Mouse (Mus musculus): ENCODE results near the gene Ppp1ca. TPM values are rescaled to one million over a fixed set of nuclear protein-coding genes. Genes with fewer than 3 reads are reported as not detected.
A peak's percentile ranks its signal among the peaks of the same experiment; 100 is the strongest.

Gene Ppp1ca
- total RNA-seq (2021): 100 to 1,000 TPM; 368 to 404 TPM
- long read RNA-seq, experiment 1, transcript Ppp1ca-201 (7 exons, 1,473 nt): major isoform, 688 of 715 reads
- long read RNA-seq, experiment 1, partial matches to known transcripts: 17 of 715 reads
- long read RNA-seq, experiment 1, other reads (novel, unspliced or antisense): 10 of 715 reads
- long read RNA-seq, experiment 2, transcript Ppp1ca-201 (7 exons, 1,473 nt): major isoform, 500 of 533 reads
- long read RNA-seq, experiment 2, partial matches to known transcripts: 17 of 533 reads
- long read RNA-seq, experiment 2, other reads (novel, unspliced or antisense): 15 of 533 reads

GRCm38 (mm10) chr19:4191528-4192250 lies at the start of gene Ppp1ca:
Gene Ppp1ca, plus strand, starts transcription at chr19:4192065.
- peak; percentile 99 for DNase-seq
- intact Hi-C loops (cut with DNase I): no loop called here

DNA sequence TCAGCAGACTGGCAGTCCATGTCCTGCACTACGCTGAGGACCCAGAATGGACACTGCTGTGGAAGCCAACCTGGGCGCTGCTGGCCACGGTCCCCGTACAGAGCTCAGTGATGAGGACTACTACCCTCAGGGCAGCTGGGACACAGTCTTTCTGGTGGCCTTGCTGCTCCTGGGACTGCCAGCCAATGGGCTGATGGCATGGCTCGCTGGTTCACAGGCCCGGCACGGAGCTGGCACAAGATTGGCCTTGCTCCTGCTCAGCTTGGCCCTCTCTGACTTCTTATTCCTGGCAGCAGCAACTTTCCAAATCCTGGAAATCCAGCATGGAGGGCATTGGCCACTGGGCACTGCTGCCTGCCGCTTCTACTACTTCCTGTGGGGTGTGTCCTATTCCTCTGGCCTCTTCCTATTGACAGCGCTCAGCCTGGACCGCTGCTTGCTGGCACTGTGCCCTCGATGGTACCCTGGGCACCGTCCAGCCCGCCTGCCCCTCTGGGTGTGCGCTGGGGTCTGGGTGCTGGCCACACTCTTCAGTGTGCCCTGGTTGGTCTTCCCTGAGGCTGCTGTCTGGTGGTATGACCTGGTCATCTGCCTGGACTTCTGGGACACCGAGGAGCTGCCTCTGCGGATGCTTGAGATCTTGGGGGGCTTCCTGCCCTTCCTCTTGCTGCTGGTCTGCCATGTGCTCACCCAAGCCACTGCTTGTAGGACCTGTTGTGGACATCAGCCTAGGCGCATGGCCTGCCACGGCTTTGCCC lies 49.3 kb upstream of the Ppp1ca start:
- intact Hi-C loops (cut with DNase I): no loop called here
- DNase-seq: no peak

DNA sequence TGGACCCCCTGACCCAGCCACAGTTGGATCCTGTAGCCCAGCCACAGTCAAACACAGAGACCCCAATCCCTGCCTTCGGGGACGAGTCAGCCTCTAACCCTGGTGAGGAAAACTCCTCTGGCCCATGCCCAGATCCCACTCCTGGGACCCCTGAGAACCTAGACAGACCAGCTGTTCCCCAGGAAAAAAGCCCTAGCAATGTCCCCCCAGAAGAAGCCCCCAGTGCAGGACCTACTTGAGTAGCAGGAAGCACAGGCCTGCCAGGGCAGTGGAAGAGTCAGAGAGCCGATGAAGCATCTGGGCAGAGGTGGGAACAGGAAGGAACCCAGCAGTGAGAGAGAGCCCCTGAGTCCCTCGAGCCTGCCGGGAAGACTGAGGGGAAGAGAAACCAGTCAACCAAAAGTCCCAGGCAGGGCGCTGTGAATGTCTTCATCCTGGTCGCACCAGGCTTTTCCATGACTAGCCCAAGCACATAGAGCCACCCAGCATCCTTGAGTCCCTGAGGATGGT lies 48.1 kb upstream of the Ppp1ca start, which contains the start of gene Cabp4:
Gene Cabp4 (minus strand): TSS at position 275 of the 510 bp plus-strand sequence.
- intact Hi-C loops (cut with DNase I): no loop called here
- DNase-seq: no peak

GRCm38 (mm10) chr19:4144550-4145498 lies 47.0 kb upstream of the Ppp1ca start:
- intact Hi-C loops (cut with DNase I): no loop called here

GRCm38 (mm10) chr19:4145936-4146335 lies 45.9 kb upstream of the Ppp1ca start:
- intact Hi-C loops (cut with DNase I): no loop called here
- DNase-seq: no peak

More at GRCm38 (mm10) chr19:4144550-4145498, 47.0 kb upstream of the Ppp1ca start:
- peak in 1 of 2 experiments; percentile 51 for DNase-seq

GRCm38 (mm10) chr19:4146366-4147021 lies 45.4 kb upstream of the Ppp1ca start:
- DNase-seq: no peak
- intact Hi-C loops (cut with DNase I): no loop called here

- intact Hi-C loops (cut with DNase I): no loop called here
Measured at GRCm38 (mm10) chr19:4147022-4147405, 44.9 kb upstream of the Ppp1ca start.

DNA sequence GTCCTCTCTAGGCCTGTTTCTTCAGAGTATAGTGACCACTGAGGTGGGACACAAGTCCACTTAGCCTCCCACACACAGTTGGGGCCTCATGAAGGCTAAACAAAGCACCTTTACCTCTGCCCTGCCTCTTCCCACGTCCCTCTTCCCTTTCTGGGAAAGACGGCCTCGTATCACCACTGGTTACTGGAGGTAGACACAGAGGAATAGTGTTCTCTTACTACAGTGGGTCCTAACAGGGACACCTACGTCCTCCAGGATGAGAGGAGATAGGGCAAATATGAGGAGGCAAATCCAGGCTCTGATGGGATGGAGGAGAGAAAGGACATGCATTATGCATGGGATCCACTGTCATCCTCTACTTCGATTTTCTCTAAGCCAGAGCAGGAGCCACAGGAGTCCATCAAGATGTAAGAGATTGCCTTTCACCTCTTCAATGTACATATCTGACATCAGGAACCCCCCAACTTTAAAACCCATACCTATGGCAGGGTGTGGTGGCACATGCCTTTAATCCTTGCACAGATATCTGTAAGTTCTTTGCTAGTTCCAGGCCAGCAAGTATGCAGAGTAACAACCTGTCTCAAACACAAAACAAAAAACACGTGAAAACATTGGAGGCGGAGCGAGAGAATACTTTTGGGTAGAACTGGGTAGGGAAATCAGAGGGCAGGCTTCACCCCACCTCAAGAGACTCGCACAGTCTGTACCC lies 43.9 kb upstream of the Ppp1ca start:
- DNase-seq: no peak
- intact Hi-C loops (cut with DNase I): loop anchor here (2.0 kb wide), 1 partner anchor 15 kb away; the partner anchor contains the start of gene Rps6kb2

More at GRCm38 (mm10) chr19:4147022-4147405, 44.9 kb upstream of the Ppp1ca start:
- DNase-seq: no peak

DNA sequence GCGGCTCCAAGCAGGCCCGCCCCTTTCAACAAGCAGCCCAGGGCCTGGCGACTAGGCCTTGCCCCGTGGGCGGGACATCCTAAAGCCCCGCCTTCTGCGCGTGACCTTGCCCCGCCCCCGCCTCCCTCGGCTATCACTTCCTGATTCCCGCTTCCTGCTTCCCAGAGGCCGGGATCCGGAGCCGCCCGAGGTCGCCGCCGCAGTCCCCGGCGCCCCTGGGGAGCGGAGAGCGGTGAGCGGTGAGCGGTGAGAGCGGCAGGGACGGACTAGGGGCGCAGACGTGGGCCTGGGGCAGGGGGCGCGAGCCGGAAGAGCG lies 43.4 kb upstream of the Ppp1ca start, which contains the start of gene Coro1b:
Gene Coro1b (plus strand): TSS at position 129 of the 316 bp plus-strand sequence.
- intact Hi-C loops (cut with DNase I): loop anchor here (2.0 kb wide), 1 partner anchor 14 kb away; the partner anchor contains the start of gene Rps6kb2
- DNase-seq: peak; percentile 99

DNA sequence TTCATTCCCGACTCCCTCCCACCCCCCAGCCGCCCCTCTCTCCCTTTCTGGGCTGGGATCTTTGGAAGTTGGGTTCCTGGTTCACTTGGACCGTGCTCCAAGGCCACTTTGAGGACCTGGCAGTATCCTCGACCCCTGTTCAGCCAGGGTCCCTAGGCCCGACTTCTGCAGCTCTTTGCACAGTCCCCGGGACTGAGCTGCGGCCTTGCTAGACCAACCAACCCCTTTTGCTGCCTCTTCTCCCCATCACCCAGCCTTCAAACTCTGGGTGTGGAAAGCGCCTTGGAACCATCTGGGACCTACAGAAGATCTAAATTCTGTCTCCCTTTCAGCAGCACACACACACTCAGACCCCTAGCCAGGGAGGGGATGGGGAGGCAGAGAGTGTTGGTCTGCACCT lies 43.0 kb upstream of the Ppp1ca start:
- intact Hi-C loops (cut with DNase I): loop anchor here (2.0 kb wide), 1 partner anchor 14 kb away; the partner anchor contains the start of gene Rps6kb2
- no peak for DNase-seq

DNA sequence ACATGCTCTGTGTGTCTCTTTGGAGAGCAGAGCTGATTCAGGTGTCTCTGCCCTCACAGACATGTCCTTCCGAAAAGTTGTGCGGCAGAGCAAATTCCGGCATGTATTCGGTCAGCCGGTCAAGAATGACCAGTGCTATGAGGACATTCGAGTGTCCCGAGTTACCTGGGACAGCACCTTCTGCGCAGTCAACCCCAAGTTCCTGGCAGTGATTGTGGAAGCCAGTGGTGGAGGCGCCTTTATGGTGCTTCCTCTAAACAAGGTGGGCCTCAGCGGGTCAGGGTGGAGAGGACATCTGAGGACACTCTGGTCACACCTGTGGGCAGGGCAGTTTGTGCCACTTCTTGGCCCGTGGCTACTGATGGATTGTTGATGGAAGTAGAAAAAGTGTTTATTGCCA lies 42.6 kb upstream of the Ppp1ca start:
- intact Hi-C loops (cut with DNase I): loop anchor here (2.0 kb wide), 1 partner anchor 14 kb away; the partner anchor contains the start of gene Rps6kb2
- no peak for DNase-seq

DNA sequence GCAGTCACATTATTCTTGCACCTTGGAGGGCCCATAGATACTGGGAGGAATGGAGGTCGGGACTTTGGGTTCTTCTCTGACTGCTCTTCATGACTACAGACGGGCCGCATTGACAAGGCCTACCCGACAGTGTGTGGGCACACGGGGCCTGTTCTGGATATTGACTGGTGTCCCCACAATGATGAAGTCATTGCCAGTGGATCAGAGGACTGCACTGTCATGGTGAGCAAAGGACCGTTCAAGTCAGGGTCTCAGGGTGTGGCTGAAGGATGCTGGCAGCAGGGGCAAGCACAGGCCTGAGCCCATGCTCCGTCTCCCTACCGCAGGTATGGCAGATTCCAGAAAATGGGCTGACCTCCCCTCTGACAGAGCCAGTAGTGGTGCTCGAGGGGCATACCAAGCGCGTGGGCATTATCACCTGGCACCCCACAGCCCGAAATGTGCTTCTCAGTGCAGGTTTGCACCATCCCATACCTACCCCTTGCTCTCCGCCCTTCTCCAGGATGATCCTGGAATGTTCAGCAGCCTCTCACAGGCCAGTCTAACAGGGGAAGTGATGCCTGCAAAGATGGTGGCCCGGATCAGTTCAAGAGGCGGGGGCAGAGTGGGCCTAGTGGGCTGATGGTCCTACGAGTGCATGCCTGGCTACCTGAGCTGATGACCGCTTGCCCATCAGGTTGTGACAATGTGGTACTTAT lies 42.0 kb upstream of the Ppp1ca start:
- DNase-seq: no peak
- intact Hi-C loops (cut with DNase I): loop anchor here (2.0 kb wide), 1 partner anchor 13 kb away; the partner anchor contains the start of gene Rps6kb2

DNA sequence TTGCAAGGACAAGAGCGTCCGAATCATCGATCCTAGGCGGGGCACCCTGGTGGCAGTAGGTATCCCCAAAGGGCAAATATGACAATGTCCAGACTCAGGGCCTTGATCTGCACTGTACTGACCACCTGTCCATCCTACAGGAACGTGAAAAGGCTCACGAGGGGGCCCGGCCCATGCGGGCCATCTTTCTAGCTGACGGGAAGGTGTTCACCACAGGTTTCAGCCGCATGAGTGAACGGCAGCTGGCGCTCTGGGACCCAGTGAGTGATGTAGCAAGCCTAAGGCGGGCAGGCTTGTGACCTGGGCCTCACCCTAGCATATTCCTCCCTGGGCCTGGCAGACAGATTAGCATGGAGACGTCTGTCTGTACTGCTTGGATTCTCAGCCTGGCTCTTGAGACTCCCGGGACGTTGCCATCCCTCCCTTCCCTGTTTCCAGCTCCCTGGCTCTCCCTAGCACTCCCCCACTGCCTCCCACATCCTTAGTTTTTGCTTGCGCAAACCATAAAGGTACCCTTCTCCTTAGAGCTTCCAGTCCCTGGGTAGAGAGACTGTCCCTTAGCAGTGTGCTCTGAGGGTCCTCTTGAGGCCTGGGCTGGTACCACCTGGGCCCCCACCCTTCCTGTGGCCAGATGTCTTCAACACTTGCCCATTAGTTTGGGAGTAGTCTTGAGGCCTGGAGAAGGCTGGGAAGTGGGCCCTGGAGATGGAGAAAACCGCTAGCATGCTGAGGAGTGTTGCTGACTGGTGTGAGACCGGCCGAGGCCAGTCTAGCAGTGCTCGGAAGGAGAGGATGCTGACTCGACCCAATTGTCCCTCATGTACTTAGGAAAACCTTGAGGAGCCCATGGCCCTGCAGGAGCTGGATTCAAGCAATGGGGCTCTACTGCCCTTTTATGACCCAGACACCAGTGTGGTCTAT lies 41.0 kb upstream of the Ppp1ca start:
- intact Hi-C loops (cut with DNase I): no loop called here

GRCm38 (mm10) chr19:4151488-4151860 lies 40.4 kb upstream of the Ppp1ca start:
- no peak for DNase-seq
- intact Hi-C loops (cut with DNase I): no loop called here

More for the DNA sequence above, 41.0 kb upstream of the Ppp1ca start:
- no peak for DNase-seq

- no peak for DNase-seq
- intact Hi-C loops (cut with DNase I): no loop called here
Measured at GRCm38 (mm10) chr19:4151898-4152297, 40.0 kb upstream of the Ppp1ca start.

GRCm38 (mm10) chr19:4152445-4153231 lies 39.2 kb upstream of the Ppp1ca start:
- no peak for DNase-seq
- intact Hi-C loops (cut with DNase I): no loop called here

All from heart, postnatal 14 days (tissue).